Mouse (Mus musculus) left cerebral cortex, adult 8-10 months (tissue): ENCODE results near the gene Fbxl18. TPM values are rescaled to one million over a fixed set of nuclear protein-coding genes. Genes with fewer than 3 reads are reported as not detected.

Source experiments
- DNase-seq, 2 experiments: peaks; one replicate each; pipeline ENCODE4 v3.0.0; 2022; ENCODE audit warnings: low spot score in 2 of 2
- total RNA-seq, 4 experiments: library from RNA; stranded (reverse); gene quantifications; 2 replicates each; pipeline ENCODE4 v1.2.4; 2022

Gene Fbxl18
- total RNA-seq, 4 experiments from 2014 or later = 28.8 to 30.9 (median 29.6) TPM

GRCm38 (mm10) chr5:142916593-142916992 is 21.4 kb upstream of the Fbxl18 start:
- no peak for DNase-seq

GRCm38 (mm10) chr5:142915231-142915630 is 20.0 kb upstream of the Fbxl18 start:
- no peak for DNase-seq

DNA sequence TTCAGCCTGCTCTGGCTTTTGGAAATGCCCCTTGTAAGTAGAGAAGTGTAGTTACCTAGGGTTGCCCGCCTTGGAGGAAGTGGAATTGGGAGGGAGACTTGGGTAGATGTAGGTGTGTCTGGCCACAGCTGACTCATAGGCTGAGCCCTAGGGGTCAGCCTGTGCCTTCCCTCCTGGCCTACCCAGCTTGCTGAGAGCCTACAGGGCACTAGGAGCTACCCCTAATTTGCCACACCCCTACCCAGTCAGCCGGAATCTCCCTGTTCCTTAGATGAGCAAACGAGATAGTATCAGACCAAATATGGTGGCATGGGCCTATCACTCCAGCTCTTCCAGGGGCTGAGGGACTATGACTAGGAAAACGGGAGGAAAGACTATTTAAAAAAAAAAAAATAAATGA is 17.5 kb upstream of the Fbxl18 start:
- no peak for DNase-seq

DNA sequence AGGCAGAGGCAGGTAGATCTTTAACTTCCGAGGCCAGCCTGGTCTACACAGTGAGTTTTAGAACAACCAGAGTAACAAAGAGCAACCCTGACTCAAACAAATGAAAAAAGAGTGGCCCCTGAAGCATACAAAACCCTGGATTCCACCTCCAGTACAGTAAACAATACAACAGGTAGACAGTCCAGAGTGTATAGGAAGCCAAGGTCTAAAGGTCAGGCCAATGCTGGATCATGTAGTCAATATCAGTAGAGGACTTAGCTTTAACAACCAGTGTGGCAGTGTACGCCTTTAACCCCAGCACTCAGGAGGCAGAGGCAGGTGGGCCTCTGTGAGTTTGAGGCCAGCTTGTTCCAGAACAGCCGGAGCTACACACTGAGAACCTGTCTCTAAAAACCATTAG is 17.1 kb upstream of the Fbxl18 start:
- DNase-seq = no peak

- no peak for DNase-seq
Observed at GRCm38 (mm10) chr5:142911629-142912028, 16.4 kb upstream of the Fbxl18 start.

- no peak for DNase-seq
Observed at GRCm38 (mm10) chr5:142909576-142910278, 14.5 kb upstream of the Fbxl18 start.

- no peak for DNase-seq
Observed at GRCm38 (mm10) chr5:142908941-142909575, 13.8 kb upstream of the Fbxl18 start.

DNA sequence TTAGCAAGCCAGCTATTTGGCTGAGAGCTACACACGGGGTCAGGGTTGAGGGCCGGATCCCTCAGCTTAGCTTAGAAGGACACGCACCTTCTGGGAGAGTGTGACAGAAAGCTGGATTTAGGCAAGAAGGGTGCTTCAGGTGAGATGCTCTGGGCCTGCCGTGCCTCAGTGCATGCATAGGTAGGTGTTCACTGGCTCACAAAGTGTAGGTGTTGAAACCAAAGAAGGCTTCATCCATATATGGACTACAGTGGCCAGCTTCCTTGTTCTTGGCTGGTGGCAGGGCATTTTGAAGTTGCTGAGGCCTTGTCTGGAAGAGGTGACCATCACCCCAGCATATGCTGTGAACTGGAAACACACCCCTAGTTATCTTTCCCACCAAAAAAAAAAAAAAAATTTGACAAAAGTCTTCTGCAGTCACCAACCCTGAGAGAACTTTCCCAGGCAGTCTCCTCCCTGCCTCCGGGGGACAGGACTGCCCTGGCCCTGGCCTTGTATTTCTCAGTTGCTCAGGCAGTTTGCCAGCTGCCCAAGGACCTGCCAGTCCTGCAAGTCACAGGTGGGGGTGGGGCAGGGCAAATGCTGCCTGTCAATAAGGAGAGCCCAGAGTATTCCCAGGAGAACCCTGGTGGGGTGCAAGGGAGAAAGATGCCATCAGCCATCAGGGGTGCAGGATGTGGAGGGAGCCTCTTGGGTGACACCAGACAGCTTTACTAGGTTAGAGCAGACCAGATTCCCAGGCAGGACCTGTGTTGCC is 12.8 kb upstream of the Fbxl18 start:
- DNase-seq = peak in 1 of 2 experiments; percentile 51

DNA sequence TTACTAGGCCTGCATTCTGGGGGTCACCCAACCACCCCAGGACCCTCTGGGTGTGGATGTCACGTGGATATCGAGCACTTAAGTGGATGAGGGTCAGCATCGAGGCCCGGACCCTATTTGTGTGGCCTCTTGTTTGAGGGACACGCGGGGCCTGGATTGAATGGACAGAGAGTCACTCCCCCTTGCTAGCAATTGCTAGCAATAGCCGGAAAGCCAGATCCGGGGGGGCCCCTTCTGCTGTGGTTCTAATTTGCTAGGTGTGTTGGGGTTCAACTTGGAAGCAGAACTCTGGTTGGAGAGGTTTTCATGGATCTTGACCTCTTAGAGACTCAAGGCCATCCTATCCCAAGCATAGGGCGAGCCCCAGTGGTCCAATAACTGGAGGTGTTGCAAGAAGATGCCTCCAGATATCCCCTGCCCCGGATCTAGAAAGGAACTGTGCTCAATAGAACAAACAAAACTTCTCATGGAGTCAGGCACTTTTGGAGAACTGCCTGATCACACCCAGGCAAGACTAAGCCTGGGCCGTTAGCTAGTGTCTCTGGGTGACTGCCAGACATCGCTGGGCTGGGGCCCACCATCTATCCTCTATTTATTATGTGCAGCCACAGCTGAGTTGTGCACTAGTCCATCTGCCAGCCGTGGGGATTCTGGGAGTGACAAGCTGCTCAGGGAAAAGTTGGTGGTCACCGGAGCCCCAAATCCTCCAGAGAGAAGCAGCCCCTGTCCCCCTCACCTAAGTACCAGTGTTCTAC is 12.0 kb upstream of the Fbxl18 start:
- DNase-seq = peak; percentile 51 to 72

- DNase-seq = peak; percentile 94 to 99
Observed at GRCm38 (mm10) chr5:142906532-142907047, 11.4 kb upstream of the Fbxl18 start, which contains the start of gene Actb. Gene Actb, minus strand, starts transcription at chr5:142906754.

- peak; percentile 95 to 99 for DNase-seq
Observed at GRCm38 (mm10) chr5:142905725-142906531, 10.7 kb upstream of the Fbxl18 start.

- DNase-seq = peak in 1 of 2 experiments; percentile 50
Observed at GRCm38 (mm10) chr5:142905038-142905695, 9.9 kb upstream of the Fbxl18 start.

GRCm38 (mm10) chr5:142904208-142905037 is 9.2 kb upstream of the Fbxl18 start:
- no peak for DNase-seq

GRCm38 (mm10) chr5:142903470-142904207 is 8.4 kb upstream of the Fbxl18 start:
- DNase-seq = no peak

GRCm38 (mm10) chr5:142902506-142903314 is 7.5 kb upstream of the Fbxl18 start:
- no peak for DNase-seq

DNA sequence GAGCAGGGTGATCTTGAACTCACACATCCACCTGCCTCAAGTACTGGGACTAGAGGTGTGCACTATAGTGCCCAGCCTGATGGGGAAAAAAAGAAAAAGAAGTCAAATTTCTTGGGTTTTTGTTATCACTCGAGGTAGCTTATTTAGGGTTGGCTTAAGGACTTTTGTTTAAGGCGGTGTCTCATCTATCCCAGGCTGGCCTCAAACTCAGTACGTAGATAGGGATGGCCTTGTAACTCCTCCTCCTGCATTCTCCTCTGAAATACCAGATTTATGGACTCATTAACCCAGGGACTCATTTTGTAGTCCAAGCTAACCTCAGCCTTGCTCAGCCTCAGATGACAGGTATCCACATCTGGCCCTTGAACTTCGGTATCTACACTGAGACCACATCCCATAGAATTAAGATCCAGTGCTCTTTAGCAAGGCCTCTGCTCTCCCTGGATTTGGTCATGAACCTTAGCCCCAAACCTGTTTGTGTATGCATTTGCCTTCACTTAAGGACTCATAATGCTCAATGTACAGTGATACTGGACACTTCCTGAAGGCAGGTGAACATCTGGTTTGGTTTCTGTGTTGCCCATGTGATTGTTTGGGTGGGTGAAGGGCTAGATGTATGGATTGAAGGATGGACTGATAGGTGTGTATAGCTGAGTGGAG is 6.8 kb upstream of the Fbxl18 start:
- DNase-seq = no peak

DNA sequence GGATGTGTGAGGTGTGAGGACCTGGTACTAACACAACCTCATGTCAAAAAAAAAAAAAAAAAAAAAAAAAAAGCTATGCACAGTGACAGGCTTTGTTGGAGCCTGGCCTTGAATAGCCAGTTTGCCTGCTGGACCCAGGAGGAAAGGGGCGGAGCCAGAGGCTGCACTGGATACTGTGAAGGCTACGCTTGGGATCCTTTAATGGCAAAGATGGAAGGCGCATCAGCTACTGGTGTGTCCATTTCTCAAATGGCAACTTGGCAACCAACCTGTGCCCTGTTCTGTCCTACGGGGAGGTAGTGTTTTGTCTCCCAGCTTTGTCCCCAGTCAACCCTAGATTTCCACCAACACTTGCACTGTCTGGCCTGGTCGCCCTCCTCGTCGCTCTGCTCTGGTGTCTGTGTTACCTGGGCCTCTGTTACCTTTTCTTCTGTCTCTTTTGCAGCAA is 6.2 kb upstream of the Fbxl18 start:
- DNase-seq = no peak
